Mouse (Mus musculus) heart, embryonic 14.5 days (tissue): ENCODE measurements around the gene Phf1. TPM values are rescaled to one million over a fixed set of nuclear protein-coding genes. Genes with fewer than 3 reads are reported as not detected.

Source experiments
- ATAC-seq: fragments of 200-750 bp; cut with Nextera tagmentation; 2 replicates; pipeline ENCODE4 v1.8.0; 2017; ENCODE audit warnings: low read depth, moderate TSS enrichment; ENCODE audit not compliant: insufficient number of reproducible peaks, insufficient read depth, low FRiP score
- H3K27ac ChIP-seq, 2 experiments: fragments of 200-500 bp in 1 of 2; fragments of 300-500 bp in 1 of 2; sonication (generic) in 1 of 2; replicated peaks in 1 of 2; 2 replicates each; pipeline ENCODE4 v1.5.1; 2012 to 2014; ENCODE audit warnings: low read depth in 2 of 2, low read length in 2 of 2, control low read depth in 1 of 2, mild to moderate bottlenecking in 1 of 2, mixed read lengths in 1 of 2; ENCODE audit not compliant: control insufficient read depth in 1 of 2, insufficient read depth in 1 of 2
- H3K27me3 ChIP-seq: fragments of 300-500 bp; sonication (generic); 2 replicates; pipeline ENCODE4 v1.6.1; 2014; ENCODE audit warnings: mild to moderate bottlenecking, low read length, control low read depth; ENCODE audit not compliant: control insufficient read depth, insufficient read depth
- H3K36me3 ChIP-seq: fragments of 300-500 bp; sonication (generic); 2 replicates; pipeline ENCODE4 v1.6.1; 2014; ENCODE audit warnings: mild to moderate bottlenecking, control low read depth, low read length, mixed read lengths; ENCODE audit not compliant: control insufficient read depth, insufficient read depth
- H3K4me1 ChIP-seq, 2 experiments: fragments of 200-500 bp in 1 of 2; fragments of 300-500 bp in 1 of 2; sonication (generic) in 1 of 2; 2 replicates each; pipeline ENCODE4 v1.6.1; 2012 to 2014; ENCODE audit warnings: low read length in 2 of 2, control low read depth in 1 of 2, mixed read lengths in 1 of 2; ENCODE audit not compliant: control insufficient read depth in 2 of 2, insufficient read depth in 2 of 2
- H3K4me2 ChIP-seq: fragments of 300-500 bp; sonication (generic); 2 replicates; pipeline ENCODE4 v1.6.1; 2014; ENCODE audit warnings: mild to moderate bottlenecking, low read length
- H3K4me3 ChIP-seq, 2 experiments: fragments of 200-500 bp in 1 of 2; fragments of 300-500 bp in 1 of 2; sonication (generic) in 1 of 2; 2 replicates each; pipeline ENCODE4 v1.5.1; 2012 to 2014; ENCODE audit warnings: low read length in 2 of 2, mild to moderate bottlenecking in 2 of 2, control low read depth in 1 of 2, low read depth in 1 of 2, moderate library complexity in 1 of 2; ENCODE audit not compliant: control insufficient read depth in 1 of 2, insufficient read depth in 1 of 2
- H3K9ac ChIP-seq: fragments of 300-500 bp; sonication (generic); 2 replicates; pipeline ENCODE4 v1.6.1; 2014; ENCODE audit warnings: mild to moderate bottlenecking, low read length
- H3K9me3 ChIP-seq: fragments of 300-500 bp; sonication (generic); 2 replicates; pipeline ENCODE4 v1.6.1; 2016; ENCODE audit warnings: low read length, control low read depth; ENCODE audit not compliant: control insufficient read depth
- WGBS: fragments of 180-500 bp; shearing (Covaris S2); extraction: QIAGEN DNeasy Blood & Tissue Kit; methylation state at CpG from one replicate; pipeline ENCODE4 v1.1.7; 2014; 5-methylcytosine and 5-hydroxymethylcytosine counted together
- polyA plus RNA-seq: library from polyadenylated mRNA; unstranded; fragments of >200 nt; fragmentation: Nextera tagmentation; extraction: Ambion mirVana; gene quantifications from 2 replicates; pipeline ENCODE4 v1.2.1, GENCODE M21; 2014

The Phf1 gene
- polyA plus RNA-seq, 1 experiment from 2014 or later = 8.0 TPM

DNA sequence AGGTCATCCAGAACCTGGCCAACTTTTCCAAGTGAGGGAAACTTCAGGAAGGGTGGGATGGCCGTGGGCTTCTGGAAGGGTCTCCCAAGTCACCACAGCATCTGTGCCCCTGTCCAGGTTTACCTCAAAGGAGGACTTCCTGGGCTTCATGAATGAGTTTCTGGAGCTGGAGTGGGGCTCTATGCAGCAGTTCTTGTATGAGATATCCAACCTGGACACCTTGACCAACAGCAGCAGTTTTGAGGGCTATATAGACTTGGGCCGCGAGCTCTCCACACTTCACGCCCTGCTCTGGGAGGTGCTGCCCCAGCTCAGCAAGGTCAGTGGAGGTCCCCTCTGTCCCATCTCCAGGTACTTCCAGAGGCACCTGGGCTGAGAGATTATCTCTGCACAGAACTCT lies 27.0 kb downstream of the Phf1 start:
- 96% methylated on average over 4 of the region's 4 CpGs for WGBS
- Histone ChIP-seq H3K27ac (no peak overlapping the region), H3K4me3 (no peak overlapping the region), H3K9me3 (no peaks in the 10 kb centered on the region), H3K4me2 (no peak overlapping the region), H3K36me3 (peaks cover 84% of the 10 kb centered on the region), H3K9ac (no peak overlapping the region), H3K4me1 (peaks cover 3% of the 10 kb centered on the region in 2 experiments; a peak in 3 of 4 replicates), H3K27me3 (no peaks in the 10 kb centered on the region)
- ATAC-seq = no peak

GRCm38 (mm10) chr17:26961572-26962240 lies 28.9 kb downstream of the Phf1 start:
- no peak for ATAC-seq
- H3K4me1 ChIP-seq = no peaks in the 10 kb centered on the region
- H3K9ac ChIP-seq = no peak overlapping the region
- no peak overlapping the region for H3K27ac ChIP-seq
- H3K27me3 ChIP-seq = no peaks in the 10 kb centered on the region
- H3K4me2 ChIP-seq = no peak overlapping the region
- peaks cover 93% of the 10 kb centered on the region for H3K36me3 ChIP-seq
- 88% methylated on average over 21 of the region's 21 CpGs for WGBS
- H3K4me3 ChIP-seq = no peak overlapping the region
- H3K9me3 ChIP-seq = no peaks in the 10 kb centered on the region

DNA sequence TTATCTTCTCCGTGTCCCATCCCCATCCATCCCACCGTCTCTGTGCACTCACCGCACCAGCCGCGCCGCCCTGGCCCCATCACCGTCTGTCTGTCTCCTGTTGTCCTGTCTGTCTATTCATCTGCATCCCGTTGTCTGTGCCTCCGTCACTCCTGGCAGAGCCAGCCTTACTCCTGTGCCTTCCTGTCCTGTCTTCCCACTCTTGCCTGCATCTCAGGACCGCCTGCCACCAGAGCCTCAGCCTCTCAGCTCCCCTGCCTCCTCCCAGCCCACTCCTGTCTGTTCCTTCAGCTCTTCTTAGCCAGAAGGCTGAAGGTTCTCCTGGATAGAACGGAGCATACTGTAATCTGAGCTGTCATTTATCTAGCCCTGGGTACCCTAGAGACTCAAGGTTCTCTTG lies 34.1 kb downstream of the Phf1 start:
- no peaks in the 10 kb centered on the region for H3K9me3 ChIP-seq
- WGBS = 88% methylated on average over 11 of the region's 11 CpGs
- no peak overlapping the region for H3K4me2 ChIP-seq
- H3K4me1 ChIP-seq = peaks cover 0 to 9% of the 10 kb centered on the region in 2 experiments; a peak in 3 of 4 replicates
- peaks cover 62% of the 10 kb centered on the region for H3K36me3 ChIP-seq
- no peaks in the 10 kb centered on the region for H3K27me3 ChIP-seq
- no peak overlapping the region for H3K27ac ChIP-seq
- H3K4me3 ChIP-seq = no peak overlapping the region
- no peak overlapping the region for H3K9ac ChIP-seq
- no peak for ATAC-seq

GRCm38 (mm10) chr17:26967477-26967876 lies 34.6 kb downstream of the Phf1 start:
- Histone ChIP-seq H3K4me1 (peaks cover 0 to 13% of the 10 kb centered on the region in 2 experiments; a peak in 3 of 4 replicates), H3K4me2 (no peak overlapping the region), H3K9ac (no peak overlapping the region), H3K4me3 (no peak overlapping the region), H3K27me3 (no peaks in the 10 kb centered on the region), H3K9me3 (no peaks in the 10 kb centered on the region), H3K27ac (no peak overlapping the region), H3K36me3 (peaks cover 58% of the 10 kb centered on the region)
- WGBS = 86% methylated on average over 6 of the region's 6 CpGs
- ATAC-seq = no peak

DNA sequence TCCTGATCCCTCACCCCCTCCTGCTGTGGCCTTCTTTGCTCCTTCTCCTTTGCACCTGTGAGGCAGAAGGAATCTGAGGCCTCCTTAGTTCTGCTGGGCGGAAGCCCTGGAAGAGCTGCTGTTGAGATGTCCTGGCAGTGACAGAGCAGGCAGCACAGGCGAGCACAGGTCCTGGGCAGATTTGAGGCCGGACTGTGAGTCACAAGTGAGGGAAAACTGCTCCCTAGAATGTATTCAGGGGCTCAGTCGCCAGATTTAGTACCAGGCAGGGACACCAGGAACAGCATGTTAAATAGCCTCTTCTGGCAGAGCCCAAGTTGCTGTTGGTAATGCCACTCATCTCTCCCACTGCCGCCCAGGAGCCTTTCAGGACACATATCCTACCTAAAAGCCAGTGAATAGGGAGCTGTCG lies 35.4 kb downstream of the Phf1 start:
- no peak for ATAC-seq
- Histone ChIP-seq H3K36me3 (peaks cover 50% of the 10 kb centered on the region), H3K4me3 (no peak overlapping the region), H3K9ac (no peak overlapping the region), H3K4me1 (peaks cover 0 to 13% of the 10 kb centered on the region in 2 experiments; a peak in 3 of 4 replicates), H3K4me2 (no peak overlapping the region), H3K27ac (no peak overlapping the region), H3K9me3 (no peaks in the 10 kb centered on the region), H3K27me3 (no peaks in the 10 kb centered on the region)
- 81% methylated on average over 6 of the region's 6 CpGs for WGBS

- WGBS = 79% methylated on average over 6 of the region's 6 CpGs
- Histone ChIP-seq H3K9me3 (no peaks in the 10 kb centered on the region), H3K4me1 (peaks cover 3 to 22% of the 10 kb centered on the region in 2 experiments), H3K36me3 (peaks cover 44% of the 10 kb centered on the region), H3K4me3 (no peak overlapping the region), H3K27me3 (no peaks in the 10 kb centered on the region), H3K27ac (no peak overlapping the region), H3K4me2 (no peak overlapping the region), H3K9ac (no peak overlapping the region)
- ATAC-seq = no peak
Observed at GRCm38 (mm10) chr17:26969257-26969656, 36.4 kb downstream of the Phf1 start.

DNA sequence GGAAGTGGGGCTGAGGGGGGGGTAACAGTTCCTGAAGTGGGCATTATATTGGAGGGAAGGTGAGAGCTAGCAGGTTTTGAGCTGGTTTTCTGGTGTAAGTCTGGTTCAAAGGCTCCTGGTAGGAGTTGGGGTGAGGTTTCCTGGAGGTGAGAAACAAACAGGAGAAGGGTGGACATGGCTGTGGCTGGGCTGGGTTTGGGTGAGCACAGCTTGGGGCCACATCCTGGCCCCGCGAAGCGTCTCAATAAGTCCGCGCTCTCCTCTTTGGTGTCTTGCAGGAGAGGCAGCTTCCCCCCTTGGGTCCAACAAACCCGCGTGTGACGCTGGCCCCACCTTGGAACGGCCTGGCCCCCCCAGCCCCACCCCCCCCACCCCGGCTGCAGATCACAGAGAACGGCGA lies 37.4 kb downstream of the Phf1 start:
- no peaks in the 10 kb centered on the region for H3K27me3 ChIP-seq
- H3K4me1 ChIP-seq = peaks cover 3 to 27% of the 10 kb centered on the region in 2 experiments
- 57% methylated on average over 12 of the region's 12 CpGs for WGBS
- peaks cover 44% of the 10 kb centered on the region for H3K36me3 ChIP-seq
- no peak overlapping the region for H3K4me3 ChIP-seq
- no peak for ATAC-seq
- H3K9ac ChIP-seq = no peak overlapping the region
- no peaks in the 10 kb centered on the region for H3K9me3 ChIP-seq
- H3K27ac ChIP-seq = no peak overlapping the region
- H3K4me2 ChIP-seq = no peak overlapping the region
